Mouse (Mus musculus): ENCODE measurements at regions not wholly inside any gene's neighbourhood (a gene's known extent, or its start where the extent isn't known, plus 50 kb on each side); places are given as distances from the start of the nearest gene placed in this dataset.

GRCm38 (mm10) chr4:99348674-99349073, 53.0 kb downstream of the Gm12689 start:
- DNase-seq (ENCODE audit: low spot score in 2 of 2) = no peak

- DNase-seq (ENCODE audit: low spot score in 2 of 2) = no peak
Measured at GRCm38 (mm10) chr4:99353122-99353774, 57.5 kb downstream of the Gm12689 start.

- no peak for DNase-seq (ENCODE audit: low spot score in 2 of 2)
Measured at GRCm38 (mm10) chr4:99354241-99354640, 58.5 kb downstream of the Gm12689 start.

- no peak for DNase-seq (ENCODE audit: low spot score in 2 of 2)
Measured at GRCm38 (mm10) chr4:99354835-99355234, 59.1 kb downstream of the Gm12689 start.

- DNase-seq (ENCODE audit: low spot score in 2 of 2) = no peak
Measured at GRCm38 (mm10) chr4:99368036-99368435, 72.3 kb downstream of the Gm12689 start.

- DNase-seq (ENCODE audit: low spot score in 2 of 2) = no peak
Measured at GRCm38 (mm10) chr4:99371162-99371561, 75.5 kb downstream of the Gm12689 start.

GRCm38 (mm10) chr4:99376171-99376570, 80.5 kb downstream of the Gm12689 start:
- DNase-seq (ENCODE audit: low spot score in 2 of 2) = no peak

GRCm38 (mm10) chr4:99376911-99377310, 81.2 kb downstream of the Gm12689 start:
- no peak for DNase-seq (ENCODE audit: low spot score in 2 of 2)

GRCm38 (mm10) chr4:99379983-99380382, 84.3 kb downstream of the Gm12689 start:
- DNase-seq (ENCODE audit: low spot score in 2 of 2) = no peak

GRCm38 (mm10) chr4:99385381-99385780, 89.7 kb downstream of the Gm12689 start:
- DNase-seq (ENCODE audit: low spot score in 2 of 2) = no peak

- DNase-seq (ENCODE audit: low spot score in 2 of 2) = no peak
Measured at GRCm38 (mm10) chr4:99389428-99389827, 93.7 kb downstream of the Gm12689 start.

GRCm38 (mm10) chr4:99392986-99393385, 97.3 kb downstream of the Gm12689 start:
- DNase-seq (ENCODE audit: low spot score in 2 of 2) = no peak

GRCm38 (mm10) chr4:99394244-99394643, 98.5 kb downstream of the Gm12689 start:
- no peak for DNase-seq (ENCODE audit: low spot score in 2 of 2)

- DNase-seq (ENCODE audit: low spot score in 2 of 2) = no peak
Measured at GRCm38 (mm10) chr4:99407466-99407865, 111.8 kb downstream of the Gm12689 start.

GRCm38 (mm10) chr4:99423449-99423848, 127.7 kb downstream of the Gm12689 start:
- DNase-seq (ENCODE audit: low spot score in 2 of 2) = no peak

GRCm38 (mm10) chr4:99445077-99445754, 149.5 kb downstream of the Gm12689 start:
- peak in 1 of 2 experiments; percentile 16 for DNase-seq (ENCODE audit: low spot score in 2 of 2)

GRCm38 (mm10) chr4:99445755-99446128, 150.0 kb downstream of the Gm12689 start:
- DNase-seq (ENCODE audit: low spot score in 2 of 2) = no peak

- no peak for DNase-seq (ENCODE audit: low spot score in 2 of 2)
Measured at GRCm38 (mm10) chr4:99458984-99459383, 163.3 kb downstream of the Gm12689 start.

- peak; percentile 71 to 72 for DNase-seq (ENCODE audit: low spot score in 2 of 2)
Measured at GRCm38 (mm10) chr4:99459436-99459835, 163.7 kb downstream of the Gm12689 start.

- DNase-seq (ENCODE audit: low spot score in 2 of 2) = no peak
Measured at GRCm38 (mm10) chr4:99465493-99465892, 169.8 kb downstream of the Gm12689 start.

GRCm38 (mm10) chr4:99475701-99476218, 180.1 kb downstream of the Gm12689 start:
- no peak for DNase-seq (ENCODE audit: low spot score in 2 of 2)

GRCm38 (mm10) chr4:99484271-99484670, 171.8 kb upstream of the Foxd3 start:
- DNase-seq (ENCODE audit: low spot score in 2 of 2) = no peak

Measured in layer of hippocampus, adult 8-10 months (tissue).